Mouse (Mus musculus) testis, adult 2 months (tissue): ENCODE results near the gene Casp9.

Source experiments
- CTCF ChIP-seq: fragments of 200-500 bp; IDR thresholded peaks from 2 replicates; pipeline ENCODE4 v1.5.1; 2012; ENCODE audit warnings: low read depth, mild to moderate bottlenecking, inconsistent platforms, low read length, moderate library complexity; ENCODE audit not compliant: control insufficient read depth, insufficient read depth, insufficient replicate concordance
- POLR2A ChIP-seq: fragments of 200-500 bp; IDR thresholded peaks from 2 replicates; pipeline ENCODE4 v1.6.1; 2012; ENCODE audit warnings: low read depth, mild to moderate bottlenecking, inconsistent platforms, low read length, moderate library complexity; ENCODE audit not compliant: control insufficient read depth

DNA sequence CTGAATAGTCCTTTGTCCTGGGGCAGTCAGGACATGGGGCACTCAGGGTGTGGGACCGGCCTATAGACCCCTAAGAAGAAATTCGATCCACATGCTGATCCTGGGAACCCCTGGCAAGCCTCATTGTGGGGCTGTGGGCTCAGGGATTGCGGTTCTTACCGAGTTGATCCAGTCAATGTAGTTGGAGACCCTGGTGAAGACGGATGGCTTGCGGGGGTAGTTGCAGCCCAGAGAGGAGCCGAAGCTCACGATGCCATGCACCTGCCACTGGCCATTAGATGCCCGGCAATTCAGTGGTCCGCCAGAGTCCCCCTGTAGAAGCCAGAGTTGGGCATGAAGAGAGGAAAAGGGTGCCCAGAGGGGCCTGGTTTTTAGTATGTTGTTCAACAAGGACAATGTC, 24.3 kb downstream of the Casp9 start:
- TF ChIP-seq POLR2A (no peak), CTCF (no peak)
